ENCODE assay signal across 20 mouse cellular contexts in genomic region chr10:64543647-64544046, GRCm38 (mm10).
DNase-seq lines count a peak whose midpoint lies in the region; ATAC-seq lines count a peak whose summit lies in the region.
"Had no signal": no experiment of that assay in that cellular context is flagged by ENCODE, and none has a peak within 500 bp of the region (broad histone marks: within the 10 kb centered on the region; RNA-seq: fewer than 3 reads in every experiment).

No protein-coding gene starts in this region.

- no peaks in the 10 kb centered on the region for H3K9me3 ChIP-seq in forebrain, embryonic 12.5 days
- no peaks in the 10 kb centered on the region for H3K9me3 ChIP-seq in forebrain, embryonic 10.5 days
- H3K9me3 ChIP-seq in midbrain, embryonic 12.5 days, result no peaks in the 10 kb centered on the region
- no peaks in the 10 kb centered on the region for H3K9me3 ChIP-seq in midbrain, embryonic 13.5 days
- H3K9me3 ChIP-seq: embryonic facial prominence, embryonic 15.5 days; hindbrain, embryonic 10.5 days; liver, embryonic 12.5 days had no signal

- ATAC-seq in forebrain, embryonic 12.5 days (ENCODE audit: low FRiP score), result peak; percentile 61; the same call in 1 of the 2 replicates
- ATAC-seq in midbrain, embryonic 12.5 days (ENCODE audit: low FRiP score, low read depth), result peak; percentile 83
- ATAC-seq in midbrain, embryonic 13.5 days, result no peak
- no peak for ATAC-seq in megakaryocyte progenitor cell, adult 5-6 weeks (replicated peaks; ENCODE audit: poor library complexity)
- ATAC-seq: intestine, postnatal 0 days; liver, embryonic 12.5 days had no signal

- DNase-seq in forebrain, embryonic 10.5 days (ENCODE audit: extremely low spot score, low spot score), result no peak
- peak; percentile 9 for DNase-seq in cerebellum, adult 11-12 months
- peak; percentile 19 for DNase-seq in embryo, embryonic 10.5 days (ENCODE audit: low spot score)
- no peak for DNase-seq in lung, postnatal 25 days (ENCODE audit: low spot score)
- DNase-seq: adrenal gland, adult 2 months; gastrocnemius, adult 2 months; heart, adult 11 months; lung, embryonic 14.5 days; right cerebral cortex, postnatal 14 days had no signal

- no peaks in the 10 kb centered on the region for H3K36me3 ChIP-seq in forebrain, embryonic 12.5 days (replicated peaks)
- no peaks in the 10 kb centered on the region for H3K36me3 ChIP-seq in forebrain, embryonic 10.5 days (replicated peaks)
- no peaks in the 10 kb centered on the region for H3K36me3 ChIP-seq in midbrain, embryonic 12.5 days
- H3K36me3 ChIP-seq in midbrain, embryonic 13.5 days, result no peaks in the 10 kb centered on the region
- H3K36me3 ChIP-seq: embryonic facial prominence, embryonic 15.5 days; hindbrain, embryonic 10.5 days; liver, embryonic 12.5 days had no signal

- no peaks in the 10 kb centered on the region for H3K27me3 ChIP-seq in forebrain, embryonic 12.5 days
- H3K27me3 ChIP-seq in forebrain, embryonic 10.5 days (ENCODE audit: poor library complexity, severe bottlenecking), result no peaks in the 10 kb centered on the region
- H3K27me3 ChIP-seq in midbrain, embryonic 12.5 days, result no peaks in the 10 kb centered on the region
- H3K27me3 ChIP-seq in midbrain, embryonic 13.5 days, result no peaks in the 10 kb centered on the region
- H3K27me3 ChIP-seq: embryonic facial prominence, embryonic 15.5 days; liver, embryonic 12.5 days had no signal

- WGBS in forebrain, embryonic 12.5 days, result 80% methylated on average over 3 of the region's 3 CpGs
- WGBS in forebrain, embryonic 10.5 days, result 90% methylated on average over 3 of the region's 3 CpGs
- WGBS in midbrain, embryonic 12.5 days, result 78% methylated on average over 3 of the region's 3 CpGs
- WGBS in midbrain, embryonic 13.5 days, result 65% methylated on average over 3 of the region's 3 CpGs

- no peak overlapping the region for H3K4me3 ChIP-seq in forebrain, embryonic 12.5 days (replicated peaks)
- H3K4me3 ChIP-seq in forebrain, embryonic 10.5 days, result no peak overlapping the region
- H3K4me3 ChIP-seq in midbrain, embryonic 12.5 days, result no peak overlapping the region
- H3K4me3 ChIP-seq in midbrain, embryonic 13.5 days (replicated peaks), result no peak overlapping the region
- H3K4me3 ChIP-seq: embryonic facial prominence, embryonic 15.5 days; gastrocnemius, adult 2 months; hindbrain, embryonic 10.5 days; liver, embryonic 12.5 days; myocyte had no signal

- no peak overlapping the region for H3K27ac ChIP-seq in forebrain, embryonic 12.5 days
- no peak overlapping the region for H3K27ac ChIP-seq in forebrain, embryonic 10.5 days
- no peak overlapping the region for H3K27ac ChIP-seq in midbrain, embryonic 12.5 days (replicated peaks)
- H3K27ac ChIP-seq in midbrain, embryonic 13.5 days, result no peak overlapping the region
- H3K27ac ChIP-seq: embryonic facial prominence, embryonic 15.5 days; gastrocnemius, adult 2 months; hindbrain, embryonic 10.5 days; kidney, postnatal 0 days; liver, embryonic 12.5 days; macrophage had no signal

- H3K4me1 ChIP-seq in forebrain, embryonic 12.5 days, result no peaks in the 10 kb centered on the region
- H3K4me1 ChIP-seq in forebrain, embryonic 10.5 days, result no peaks in the 10 kb centered on the region
- no peaks in the 10 kb centered on the region for H3K4me1 ChIP-seq in midbrain, embryonic 12.5 days
- H3K4me1 ChIP-seq in midbrain, embryonic 13.5 days (replicated peaks), result 0 out of 2 replicates have a peak, but pooled peaks cover 4% of the 10 kb centered on the region
- H3K4me1 ChIP-seq: embryonic facial prominence, embryonic 15.5 days; hindbrain, embryonic 10.5 days; liver, embryonic 12.5 days had no signal

- no peak overlapping the region for H3K9ac ChIP-seq in forebrain, embryonic 12.5 days
- H3K9ac ChIP-seq in midbrain, embryonic 12.5 days (replicated peaks), result no peak overlapping the region
- H3K9ac ChIP-seq in midbrain, embryonic 13.5 days (replicated peaks), result no peak overlapping the region
- H3K9ac ChIP-seq: embryonic facial prominence, embryonic 15.5 days; liver, embryonic 12.5 days; lung, embryonic 14.5 days had no signal

- no peak overlapping the region for H3K4me2 ChIP-seq in forebrain, embryonic 12.5 days
- no peak overlapping the region for H3K4me2 ChIP-seq in midbrain, embryonic 12.5 days (replicated peaks)
- no peak overlapping the region for H3K4me2 ChIP-seq in midbrain, embryonic 13.5 days (replicated peaks)
- H3K4me2 ChIP-seq: embryonic facial prominence, embryonic 15.5 days; liver, embryonic 12.5 days; lung, embryonic 14.5 days had no signal

Comparison
In these comparisons a context has a peak if more than half of its experiments do, and no peak if none do; other contexts are left out.
1. ATAC-seq: peak in forebrain, embryonic 12.5 days (single experiment) and midbrain, embryonic 12.5 days (single experiment); none in midbrain, embryonic 13.5 days (single experiment) and megakaryocyte progenitor cell, adult 5-6 weeks (single experiment).
2. DNase-seq: peak in cerebellum, adult 11-12 months (single experiment) and embryo, embryonic 10.5 days (single experiment); none in forebrain, embryonic 10.5 days (single experiment) and lung, postnatal 25 days (single experiment).